Mouse (Mus musculus) kidney, adult 11 months (tissue): ENCODE measurements around the gene Phex.

Experiments
- DNase-seq: peaks from one replicate; pipeline ENCODE4 v3.0.0; 2022

The Phex gene

GRCm38 (mm10) chrX:157415212-157415611 is at the start of gene Phex:
Gene Phex (minus strand): TSS chrX:157415312.
- no peak for DNase-seq

- no peak for DNase-seq
These were observed 47.6 kb upstream of the Phex start for GRCm38 (mm10) chrX:157462716-157463115.

- DNase-seq = no peak
These were observed 39.3 kb upstream of the Phex start for GRCm38 (mm10) chrX:157454430-157454829.

DNA sequence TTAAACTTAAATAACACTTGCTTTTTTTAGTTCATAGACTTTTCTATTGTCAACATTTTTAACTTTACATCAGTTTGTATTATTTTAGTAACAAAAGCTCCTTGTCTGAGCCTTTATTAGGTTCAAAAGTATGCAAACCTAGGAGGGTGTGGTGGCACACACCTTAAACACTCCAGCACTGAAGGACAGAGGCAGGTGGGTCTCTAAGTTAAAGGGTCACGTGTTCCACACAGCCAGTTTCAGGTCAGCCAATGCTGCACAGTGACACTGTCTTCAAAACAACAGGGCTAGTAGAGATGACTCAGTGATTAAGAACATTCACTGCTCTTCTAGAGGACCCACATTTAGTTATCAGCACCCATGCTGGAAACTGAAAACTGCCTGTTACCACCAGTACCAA is 33.9 kb upstream of the Phex start:
- no peak for DNase-seq

GRCm38 (mm10) chrX:157447431-157447830 is 32.3 kb upstream of the Phex start:
- DNase-seq = no peak

- no peak for DNase-seq
These were observed 19.7 kb upstream of the Phex start for GRCm38 (mm10) chrX:157434768-157435167.

DNA sequence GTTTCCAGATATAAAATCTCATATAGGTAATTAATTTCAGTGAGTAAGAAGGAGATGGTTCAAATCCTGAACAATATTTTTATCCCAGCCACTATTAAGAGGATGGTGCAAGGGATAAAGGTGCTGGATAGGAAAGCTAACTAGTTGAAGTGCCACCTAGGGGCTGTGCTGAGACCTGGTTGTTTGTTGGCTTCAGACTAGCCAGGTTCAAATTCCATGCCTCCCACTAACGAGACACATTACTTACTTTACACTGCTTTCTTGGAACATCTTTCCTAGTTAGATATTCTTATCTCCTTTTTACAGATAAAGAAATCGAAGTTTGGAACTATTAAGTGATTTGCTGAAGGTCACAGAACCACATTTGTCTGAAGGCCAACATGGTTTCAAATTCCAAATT is 4.3 kb upstream of the Phex start:
- no peak for DNase-seq

DNA sequence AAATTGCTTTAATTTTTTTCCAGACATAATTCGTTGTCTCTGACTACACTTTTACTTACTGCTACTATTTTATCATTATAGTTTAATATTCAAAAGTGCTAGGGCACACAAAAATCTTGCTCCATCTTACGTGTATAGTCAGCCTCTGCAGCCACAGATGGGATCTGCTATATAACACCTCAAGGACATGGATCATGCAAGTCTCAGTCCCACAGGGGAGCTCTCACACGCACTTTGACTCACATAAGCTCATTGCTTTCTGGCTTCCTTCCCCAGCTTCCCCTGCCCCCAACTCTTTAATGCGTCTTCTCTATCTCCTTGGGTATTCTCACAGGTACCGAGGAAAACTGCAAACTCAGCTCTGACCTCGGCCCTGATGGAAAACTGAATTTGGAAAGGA is 10.2 kb downstream of the Phex start:
- no peak for DNase-seq

- DNase-seq = no peak
These were observed 23.9 kb downstream of the Phex start for GRCm38 (mm10) chrX:157391241-157391640.

DNA sequence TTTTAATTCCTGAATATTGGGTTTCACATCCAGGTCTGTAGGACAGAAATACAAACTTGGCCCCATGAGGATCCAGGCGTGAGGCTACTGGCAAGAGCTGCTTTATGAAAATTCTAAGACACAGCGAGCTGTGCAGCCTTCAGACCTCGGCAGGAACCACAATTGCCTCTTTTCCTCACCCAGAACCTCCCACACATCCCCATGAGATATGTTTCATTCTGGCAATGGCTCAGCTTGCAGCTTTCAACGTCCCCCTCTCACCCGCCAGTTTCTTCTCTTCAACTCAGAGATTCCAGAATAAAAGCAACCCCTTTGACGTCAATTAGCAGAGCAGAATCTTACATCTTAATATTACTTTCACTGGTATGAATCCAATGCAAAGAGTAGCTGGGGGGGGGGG is 25.0 kb downstream of the Phex start:
- no peak for DNase-seq

GRCm38 (mm10) chrX:157388419-157388818 is 26.7 kb downstream of the Phex start:
- no peak for DNase-seq

- no peak for DNase-seq
These were observed 28.1 kb downstream of the Phex start for GRCm38 (mm10) chrX:157387025-157387424.

DNA sequence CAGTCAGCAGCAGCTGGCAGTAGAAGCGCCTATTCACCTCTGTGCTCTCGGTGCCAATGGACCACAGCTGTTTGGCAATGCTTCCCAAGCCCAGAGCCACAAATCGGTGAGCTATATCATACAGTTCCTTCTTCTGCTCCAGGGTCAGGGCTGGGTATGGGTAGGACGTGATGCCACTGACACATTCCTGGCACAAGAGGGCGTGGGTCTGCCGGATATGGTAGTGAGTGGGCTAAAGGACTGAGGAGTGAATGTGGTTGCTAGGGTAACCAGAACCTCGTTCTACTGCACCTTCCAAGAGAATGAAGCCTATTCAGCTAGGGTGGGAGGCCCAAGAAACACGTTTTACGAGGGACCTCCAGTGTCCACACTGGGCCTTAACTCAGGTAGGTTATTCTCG is 36.3 kb downstream of the Phex start:
- no peak for DNase-seq

DNA sequence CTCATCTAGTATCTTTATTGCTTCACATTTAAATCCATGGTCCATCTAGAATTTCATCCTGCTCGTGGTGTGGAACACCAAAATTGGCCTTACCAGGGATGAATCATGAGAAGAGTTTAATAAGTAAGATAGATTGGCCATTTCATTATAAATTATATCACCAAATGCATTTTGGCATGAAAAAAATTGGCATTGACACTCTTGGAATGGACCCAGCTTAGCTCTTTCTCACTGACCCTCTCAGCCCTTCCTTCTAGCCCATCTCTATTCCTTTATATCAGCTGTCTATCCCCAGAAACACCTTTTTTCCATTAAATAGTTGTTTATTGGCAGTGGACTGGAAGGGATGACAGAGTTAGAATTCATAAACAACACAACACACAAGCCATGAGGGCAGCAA is 37.7 kb downstream of the Phex start:
- DNase-seq = no peak

DNA sequence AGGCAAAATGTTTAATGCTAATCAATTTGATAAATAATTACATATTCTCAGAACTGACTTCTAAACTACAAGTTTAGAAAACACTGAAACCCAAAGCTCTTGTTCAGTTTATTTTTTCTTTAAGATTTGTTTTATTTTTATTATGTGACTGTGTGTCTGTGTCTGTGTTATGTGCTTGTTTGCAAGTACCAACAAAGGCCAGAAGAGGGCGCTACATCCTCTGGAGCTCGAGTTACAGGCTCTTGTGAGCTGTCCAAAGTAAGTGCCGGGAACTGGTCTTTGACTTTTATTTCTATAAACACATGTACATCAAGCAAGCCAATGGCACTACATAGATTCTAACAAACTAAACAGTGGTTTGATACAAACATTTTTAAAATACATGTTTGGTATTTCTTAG is 41.2 kb downstream of the Phex start:
- DNase-seq = no peak

- DNase-seq = no peak
These were observed 45.9 kb downstream of the Phex start for GRCm38 (mm10) chrX:157369166-157369565.

DNA sequence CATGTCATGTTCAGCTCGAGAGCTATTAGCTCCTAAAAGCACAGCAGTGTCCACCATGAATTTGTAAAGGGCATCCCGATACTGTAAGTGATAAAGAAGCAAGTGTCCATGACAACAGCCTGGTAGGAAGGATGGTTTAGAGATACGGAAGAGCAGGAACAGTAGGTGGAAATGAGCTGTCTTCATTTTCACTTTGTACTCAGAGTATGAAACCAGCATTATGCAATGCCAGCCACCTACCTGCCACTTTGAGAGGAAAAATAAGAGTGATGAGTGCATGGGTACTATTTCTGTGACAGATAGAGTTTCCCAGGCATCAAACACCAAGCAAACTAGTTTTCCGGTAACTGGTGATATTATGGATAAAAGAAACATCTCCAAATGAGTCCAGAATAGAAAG is 59.6 kb downstream of the Phex start:
- no peak for DNase-seq

DNA sequence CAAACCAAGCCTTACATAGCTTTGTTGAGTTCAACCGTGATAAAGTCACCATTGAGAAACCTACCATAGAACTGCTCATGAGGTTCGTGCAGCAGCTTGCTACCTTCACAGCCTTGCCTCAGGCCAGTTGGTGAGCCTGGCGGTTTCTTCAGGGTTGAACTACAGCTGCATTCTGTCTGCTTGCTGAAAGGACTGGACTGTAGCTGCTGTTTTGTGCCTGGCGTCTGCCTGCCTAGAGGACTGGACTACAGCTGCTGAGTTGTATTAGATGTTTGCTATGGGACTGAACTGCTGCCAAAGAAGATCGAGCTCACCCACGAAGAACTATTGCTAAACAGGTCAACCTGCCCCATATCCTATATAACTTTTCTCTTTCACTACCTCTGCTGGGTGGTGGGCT is 68.9 kb downstream of the Phex start:
- DNase-seq = no peak

GRCm38 (mm10) chrX:157334726-157335125 is 80.4 kb downstream of the Phex start:
- DNase-seq = no peak

GRCm38 (mm10) chrX:157329821-157330220 is 85.3 kb downstream of the Phex start:
- no peak for DNase-seq

- no peak for DNase-seq
These were observed 86.7 kb downstream of the Phex start for GRCm38 (mm10) chrX:157328396-157328795.

DNA sequence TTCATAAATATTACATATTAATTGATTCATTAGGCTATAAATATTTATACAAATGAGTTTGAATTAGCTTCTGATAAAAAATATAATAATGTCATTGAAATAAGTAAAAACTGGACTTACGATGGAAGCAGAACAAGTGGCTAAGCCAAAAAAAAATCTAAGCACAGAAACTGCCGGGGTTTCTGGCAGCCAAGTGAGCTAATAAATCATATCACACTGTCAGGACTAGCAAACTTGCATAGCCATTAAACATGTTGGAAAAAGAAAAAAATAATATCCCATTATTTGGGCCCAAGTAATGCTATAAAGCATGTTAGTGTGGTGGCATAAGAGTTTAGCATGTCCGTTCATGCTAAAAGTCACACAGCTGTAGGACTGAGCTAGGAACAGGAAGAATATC is 87.4 kb downstream of the Phex start:
- no peak for DNase-seq

GRCm38 (mm10) chrX:157324396-157324795 is 90.7 kb downstream of the Phex start:
- no peak for DNase-seq

GRCm38 (mm10) chrX:157310331-157310730 is 104.8 kb downstream of the Phex start:
- no peak for DNase-seq

DNA sequence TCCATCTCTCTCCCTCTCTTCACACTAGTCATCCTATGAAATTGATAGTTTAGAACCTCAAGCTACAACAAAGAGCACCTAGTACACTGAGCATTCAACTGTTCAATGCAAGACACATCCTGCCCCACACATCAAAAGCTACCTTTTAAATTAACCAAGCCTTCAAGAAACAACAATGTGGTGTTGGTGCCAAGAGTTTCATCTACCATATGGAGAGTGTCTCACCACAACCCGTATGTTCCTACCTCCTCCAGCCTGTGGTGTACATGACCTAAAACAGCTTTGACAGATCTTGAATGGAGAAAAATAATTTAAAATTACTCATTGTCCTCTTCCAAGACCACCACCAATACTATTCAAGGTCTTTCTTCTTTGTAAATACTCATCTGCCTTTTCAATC is 106.9 kb downstream of the Phex start:
- no peak for DNase-seq

DNA sequence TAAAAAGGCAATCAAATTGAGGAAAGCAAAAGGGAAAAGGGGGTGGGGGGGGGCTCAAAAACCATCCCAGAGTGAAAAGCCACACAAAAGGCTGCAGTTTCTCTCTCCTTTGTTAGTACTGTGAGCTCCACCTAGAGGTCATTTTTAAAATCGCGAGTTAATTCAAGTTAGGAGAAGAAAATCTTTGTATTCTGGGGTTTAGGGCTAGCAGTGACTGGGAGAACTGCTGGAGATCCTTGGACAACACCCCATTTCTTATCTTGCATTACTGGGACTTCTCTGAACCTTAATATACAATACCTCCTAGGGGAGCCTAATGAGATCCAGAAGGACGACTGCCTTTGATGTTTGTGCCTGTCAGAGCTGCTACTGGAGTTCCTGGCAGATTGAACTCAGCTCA is 107.7 kb downstream of the Phex start:
- no peak for DNase-seq
